Mouse (Mus musculus): ENCODE measurements around the gene Slc22a18. TPM values are rescaled to one million over a fixed set of nuclear protein-coding genes. Genes with fewer than 3 reads are reported as not detected.

The Slc22a18 gene
- total RNA-seq, 2 experiments from 2014 or later, result 0.67 to 0.88 TPM

- ATAC-seq (replicated peaks; ENCODE audit: poor library complexity, severe bottlenecking), result peak; percentile 49
Observed at GRCm38 (mm10) chr7:143548231-143548961, 74.9 kb downstream of the Slc22a18 start.

Other genes with a start within 250 kb of the Slc22a18 start
- gene Cdkn1c, start 12.7 kb upstream of the Slc22a18 start, total RNA-seq (2014; fragmentation: Nextera tagmentation), result not detected in 2 replicates
- 0.41 TPM in 1 of 2 replicates, not detected in the other for gene Cdkn1c, start 12.7 kb upstream of the Slc22a18 start, total RNA-seq (2017)
- not detected in 2 replicates for gene Phlda2, start 29.4 kb downstream of the Slc22a18 start, total RNA-seq (2014; fragmentation: Nextera tagmentation)
- gene Phlda2, start 29.4 kb downstream of the Slc22a18 start, total RNA-seq (2017), result not detected in 2 replicates
- 85.5 and 133 TPM in 2 replicates for gene Nap1l4, start 75.4 kb downstream of the Slc22a18 start, total RNA-seq (2014; fragmentation: Nextera tagmentation)
- 126 and 136 TPM in 2 replicates for gene Nap1l4, start 75.4 kb downstream of the Slc22a18 start, total RNA-seq (2017)
- gene Cars, start 126.4 kb downstream of the Slc22a18 start, total RNA-seq (2014; fragmentation: Nextera tagmentation), result 34.0 and 35.5 TPM in 2 replicates
- 51.9 and 58.2 TPM in 2 replicates for gene Cars, start 126.4 kb downstream of the Slc22a18 start, total RNA-seq (2017)
- gene Tnfrsf26, start 155.0 kb downstream of the Slc22a18 start, total RNA-seq (2014; fragmentation: Nextera tagmentation), result 8.3 and 13.3 TPM in 2 replicates
- 20.4 and 22.5 TPM in 2 replicates for gene Tnfrsf26, start 155.0 kb downstream of the Slc22a18 start, total RNA-seq (2017)
- gene Tnfrsf22, start 175.9 kb downstream of the Slc22a18 start, total RNA-seq (2014; fragmentation: Nextera tagmentation), result 6.1 and 9.0 TPM in 2 replicates
- gene Tnfrsf22, start 175.9 kb downstream of the Slc22a18 start, total RNA-seq (2017), result 4.2 and 5.2 TPM in 2 replicates
- 1.2 and 2.8 TPM in 2 replicates for gene Tnfrsf23, start 212.1 kb downstream of the Slc22a18 start, total RNA-seq (2014; fragmentation: Nextera tagmentation)
- gene Tnfrsf23, start 212.1 kb downstream of the Slc22a18 start, total RNA-seq (2017), result 0.72 and 1.7 TPM in 2 replicates